Comparison of ENCODE assay signal across 8 mouse cellular contexts in genomic region chr5:32335172-32335571, GRCm38 (mm10).
DNase-seq lines count a peak whose midpoint lies in the region; ATAC-seq and TF ChIP-seq lines count a peak whose summit lies in the region.

No protein-coding gene starts in this region.

- WGBS in lung, embryonic 15.5 days: 13% methylated on average over 6 of the region's 6 CpGs
- WGBS in lung, adult 2 months: 17% methylated on average over 6 of the region's 6 CpGs
- WGBS in forebrain, embryonic 15.5 days: 32% methylated on average over 6 of the region's 6 CpGs
- WGBS in midbrain, embryonic 13.5 days: 44% methylated on average over 6 of the region's 6 CpGs

- H3K9ac ChIP-seq in lung, embryonic 15.5 days: no peak overlapping the region
- H3K9ac ChIP-seq in forebrain, embryonic 15.5 days (replicated peaks): no peak overlapping the region
- H3K9ac ChIP-seq in midbrain, embryonic 13.5 days (replicated peaks): no peak overlapping the region

- H3K4me3 ChIP-seq in lung, embryonic 15.5 days: no peak overlapping the region
- H3K4me3 ChIP-seq in lung, adult 2 months (replicated peaks; ENCODE audit: extremely low read depth, low read depth, low read length): no peak overlapping the region
- no peak overlapping the region for H3K4me3 ChIP-seq in forebrain, embryonic 15.5 days
- no peak overlapping the region for H3K4me3 ChIP-seq in layer of hippocampus, adult 2 months
- no peak overlapping the region for H3K4me3 ChIP-seq in midbrain, embryonic 13.5 days (replicated peaks)

- no peak overlapping the region for H3K4me2 ChIP-seq in lung, embryonic 15.5 days
- no peak overlapping the region for H3K4me2 ChIP-seq in forebrain, embryonic 15.5 days (replicated peaks)
- H3K4me2 ChIP-seq in midbrain, embryonic 13.5 days (replicated peaks): no peak overlapping the region

- H3K4me1 ChIP-seq in lung, embryonic 15.5 days: peaks cover 6% of the 10 kb centered on the region
- H3K4me1 ChIP-seq in lung, adult 2 months (ENCODE audit: control insufficient read depth, insufficient read depth, low read length): peaks cover 8% of the 10 kb centered on the region
- H3K4me1 ChIP-seq in forebrain, embryonic 15.5 days: peaks cover 21% of the 10 kb centered on the region
- H3K4me1 ChIP-seq in midbrain, embryonic 13.5 days (replicated peaks): peaks cover 7% of the 10 kb centered on the region

- H3K27ac ChIP-seq in lung, embryonic 15.5 days: no peak overlapping the region
- peak overlapping the region; percentile 46 for H3K27ac ChIP-seq in forebrain, embryonic 15.5 days (replicated peaks)
- H3K27ac ChIP-seq in layer of hippocampus, adult 2 months: peak overlapping the region; percentile 78
- H3K27ac ChIP-seq in midbrain, embryonic 13.5 days: no peak overlapping the region

- no peaks in the 10 kb centered on the region for H3K27me3 ChIP-seq in lung, embryonic 15.5 days
- H3K27me3 ChIP-seq in forebrain, embryonic 15.5 days: no peaks in the 10 kb centered on the region
- H3K27me3 ChIP-seq in midbrain, embryonic 13.5 days: no peaks in the 10 kb centered on the region

- no peak for TF ChIP-seq CTCF in lung, adult 2 months (IDR thresholded peaks at IDR 0.05; ENCODE audit: insufficient read depth, low read length)
- no peak for TF ChIP-seq CTCF in layer of hippocampus, adult 2 months (conservative IDR thresholded peaks at IDR 0.05)

- no peak for DNase-seq in lung, adult 2 months
- peak; percentile 85 to 89 for DNase-seq in heart, postnatal 10 days
- DNase-seq in layer of hippocampus, adult 2 months (ENCODE audit: low spot score in 2 of 2): peak; percentile 58 to 71
- no peak for DNase-seq in B cell, adult 2 months
- DNase-seq in spleen, adult 18-20 months: no peak

- H3K9me3 ChIP-seq in lung, embryonic 15.5 days: no peaks in the 10 kb centered on the region
- no peaks in the 10 kb centered on the region for H3K9me3 ChIP-seq in forebrain, embryonic 15.5 days
- H3K9me3 ChIP-seq in midbrain, embryonic 13.5 days: no peaks in the 10 kb centered on the region

- H3K36me3 ChIP-seq in lung, embryonic 15.5 days: no peaks in the 10 kb centered on the region
- no peaks in the 10 kb centered on the region for H3K36me3 ChIP-seq in forebrain, embryonic 15.5 days
- no peaks in the 10 kb centered on the region for H3K36me3 ChIP-seq in midbrain, embryonic 13.5 days

- intact Hi-C loops in heart, postnatal 10 days (cut with DNase I): loop anchor here (5.0 kb wide), 2 partner anchors 77 to 127 kb away; no protein-coding TSS in a partner anchor

- no peak for TF ChIP-seq POLR2A in lung, adult 2 months (IDR thresholded peaks at IDR 0.05; ENCODE audit: borderline replicate concordance, extremely low read depth, low read depth, low read length)

- peak; percentile 64; the same call in 1 of the 2 replicates for ATAC-seq in lung, embryonic 15.5 days (ENCODE audit: borderline replicate concordance, extremely low read depth, low FRiP score, low TSS enrichment)
- peak; percentile 98 for ATAC-seq in forebrain, embryonic 15.5 days (replicated peaks)
- peak; percentile 74 for ATAC-seq in midbrain, embryonic 13.5 days

Comparison
In these comparisons a context has a peak if more than half of its experiments do, and no peak if none do; other contexts are left out.
1. H3K27ac ChIP-seq: peak in forebrain, embryonic 15.5 days (single experiment) and layer of hippocampus, adult 2 months (single experiment); none in lung, embryonic 15.5 days (single experiment) and midbrain, embryonic 13.5 days (single experiment).
2. DNase-seq: peak in heart, postnatal 10 days (2 of 2) and layer of hippocampus, adult 2 months (2 of 2); none in lung, adult 2 months (single experiment), B cell, adult 2 months (0 of 2) and spleen, adult 18-20 months (0 of 2).
3. Peak in every context shown above with its lines, with median percentiles within 50 percentile points of each other: ATAC-seq.